Mouse (Mus musculus): ENCODE data around the gene Gucy2d. TPM values are rescaled to one million over a fixed set of nuclear protein-coding genes. Genes with fewer than 3 reads are reported as not detected.

The Gucy2d gene
- polyA plus RNA-seq, 1 experiment = not detected

DNA sequence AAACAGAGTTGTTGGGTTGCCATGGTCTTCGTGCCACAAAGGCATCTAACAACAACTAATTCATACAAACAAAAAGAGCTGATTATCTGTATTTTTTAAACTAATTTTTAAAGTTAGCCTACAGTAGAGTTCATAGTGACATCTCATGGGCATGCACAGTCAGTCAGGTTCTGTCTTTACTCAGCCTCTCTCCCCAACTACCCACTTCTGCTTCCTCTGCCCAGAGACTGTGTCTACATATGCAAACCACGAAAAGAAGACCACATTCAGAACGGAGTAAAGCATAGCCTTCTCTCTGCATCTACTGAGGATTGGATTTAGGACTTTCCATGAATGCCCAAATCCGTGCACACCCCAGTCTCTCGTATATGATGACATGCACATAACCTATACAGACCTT, 32.6 kb upstream of the Gucy2d start:
- no peak for DNase-seq (ENCODE audit: low read depth in 1 of 2, low spot score in 2 of 2)
- Histone ChIP-seq H3K27me3 (ENCODE audit: control insufficient read depth, insufficient read depth, low read length) (no peaks in the 10 kb centered on the region), H3K4me1 (ENCODE audit: control insufficient read depth, insufficient read depth, insufficient read length) (no peaks in the 10 kb centered on the region), H3K36me3 (ENCODE audit: control insufficient read depth, insufficient read depth, low read length) (no peaks in the 10 kb centered on the region), H3K27ac (ENCODE audit: insufficient read depth, low read length) (no peak overlapping the region), H3K4me3 (ENCODE audit: extremely low read depth, insufficient read depth, insufficient read length) (no peak overlapping the region)
- WGBS = 39% methylated on average over 5 of the region's 5 CpGs
- TF ChIP-seq CTCF (IDR thresholded peaks at IDR 0.05; ENCODE audit: extremely low read depth, insufficient read depth, insufficient read length, insufficient replicate concordance) (no peak), POLR2A (IDR thresholded peaks at IDR 0.05; ENCODE audit: low read depth, low read length) (no peak)

DNA sequence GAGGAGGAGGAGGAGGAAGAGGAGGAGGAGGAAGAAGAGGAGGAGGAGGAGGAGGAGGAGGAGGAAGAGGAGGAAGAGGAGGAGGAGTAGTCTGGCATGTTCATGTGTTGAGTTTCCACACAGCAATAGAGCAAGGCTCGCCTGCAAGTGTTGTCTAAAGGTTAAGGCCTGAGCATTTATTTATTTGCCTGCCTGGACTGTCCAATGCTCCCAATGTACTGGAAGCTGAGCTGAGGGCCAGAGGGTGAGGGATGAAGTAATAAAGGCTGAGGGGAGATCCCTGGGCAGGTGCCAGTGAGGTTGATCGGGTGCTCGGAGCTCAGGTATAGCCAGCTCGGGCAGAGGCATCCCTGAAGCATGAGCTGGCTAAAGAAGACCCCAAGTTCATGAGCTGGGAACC, 27.1 kb upstream of the Gucy2d start:
- no peak for DNase-seq (ENCODE audit: low read depth in 1 of 2, low spot score in 2 of 2)
- H3K27me3 ChIP-seq (ENCODE audit: control insufficient read depth, insufficient read depth, low read length) = no peaks in the 10 kb centered on the region
- no peaks in the 10 kb centered on the region for H3K36me3 ChIP-seq (ENCODE audit: control insufficient read depth, insufficient read depth, low read length)
- no peak for TF ChIP-seq POLR2A (IDR thresholded peaks at IDR 0.05; ENCODE audit: low read depth, low read length)
- TF ChIP-seq CTCF (IDR thresholded peaks at IDR 0.05; ENCODE audit: extremely low read depth, insufficient read depth, insufficient read length, insufficient replicate concordance) = no peak
- no peak overlapping the region for H3K4me3 ChIP-seq (ENCODE audit: extremely low read depth, insufficient read depth, insufficient read length)
- WGBS = 85% methylated on average over 4 of the region's 4 CpGs
- H3K4me1 ChIP-seq (ENCODE audit: control insufficient read depth, insufficient read depth, insufficient read length) = no peaks in the 10 kb centered on the region
- H3K27ac ChIP-seq (ENCODE audit: insufficient read depth, low read length) = no peak overlapping the region

DNA sequence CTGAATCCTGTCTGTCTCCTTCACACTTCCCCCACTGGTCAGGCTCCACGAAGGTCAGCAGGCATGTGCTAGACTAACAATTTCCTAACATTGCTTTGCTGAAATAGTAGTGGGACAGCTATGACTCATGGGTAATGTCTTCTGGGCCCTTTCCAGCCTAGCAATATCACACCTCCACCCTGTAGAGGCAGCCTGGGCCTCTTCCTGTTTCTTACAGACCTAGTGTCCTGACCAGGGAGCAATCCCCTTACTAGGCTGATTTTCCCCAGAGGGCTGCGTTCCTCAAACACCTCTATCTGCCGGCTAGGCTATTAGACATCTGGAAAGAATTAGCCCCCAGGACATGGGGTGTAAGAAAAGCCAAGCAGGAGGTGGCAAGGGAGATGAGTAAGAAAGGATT, 24.7 kb upstream of the Gucy2d start:
- H3K4me1 ChIP-seq (ENCODE audit: control insufficient read depth, insufficient read depth, insufficient read length) = no peaks in the 10 kb centered on the region
- H3K4me3 ChIP-seq (ENCODE audit: extremely low read depth, insufficient read depth, insufficient read length) = no peak overlapping the region
- TF ChIP-seq CTCF (IDR thresholded peaks at IDR 0.05; ENCODE audit: extremely low read depth, insufficient read depth, insufficient read length, insufficient replicate concordance) (no peak), POLR2A (IDR thresholded peaks at IDR 0.05; ENCODE audit: low read depth, low read length) (no peak)
- no peaks in the 10 kb centered on the region for H3K36me3 ChIP-seq (ENCODE audit: control insufficient read depth, insufficient read depth, low read length)
- 26% methylated on average over 3 of the region's 3 CpGs for WGBS
- no peaks in the 10 kb centered on the region for H3K27me3 ChIP-seq (ENCODE audit: control insufficient read depth, insufficient read depth, low read length)
- no peak for DNase-seq (ENCODE audit: low read depth in 1 of 2, low spot score in 2 of 2)
- no peak overlapping the region for H3K27ac ChIP-seq (ENCODE audit: insufficient read depth, low read length)

DNA sequence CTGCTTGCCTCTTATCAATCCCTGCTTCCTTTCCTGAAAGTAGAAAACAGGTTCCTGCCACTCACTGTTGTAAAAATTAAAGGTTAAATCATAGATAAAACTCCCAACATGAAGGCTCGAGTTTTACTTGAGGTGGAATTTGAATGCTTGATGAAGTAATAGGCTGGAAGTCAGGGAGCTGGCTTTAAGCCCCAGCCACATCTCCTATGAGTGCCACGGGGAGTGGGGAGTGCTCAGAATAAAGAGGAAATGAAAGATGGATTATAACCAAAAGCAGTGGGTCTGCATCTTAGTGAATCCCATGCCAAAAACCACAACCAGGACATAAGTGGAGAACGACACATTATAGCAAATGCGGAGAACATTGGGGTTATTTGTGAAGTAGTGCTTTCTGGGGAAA, 24.2 kb upstream of the Gucy2d start:
- no peak for DNase-seq (ENCODE audit: low read depth in 1 of 2, low spot score in 2 of 2)
- WGBS = 58% methylated on average over 4 of the region's 4 CpGs
- H3K4me3 ChIP-seq (ENCODE audit: extremely low read depth, insufficient read depth, insufficient read length) = no peak overlapping the region
- H3K27me3 ChIP-seq (ENCODE audit: control insufficient read depth, insufficient read depth, low read length) = no peaks in the 10 kb centered on the region
- TF ChIP-seq CTCF (IDR thresholded peaks at IDR 0.05; ENCODE audit: extremely low read depth, insufficient read depth, insufficient read length, insufficient replicate concordance) (no peak), POLR2A (IDR thresholded peaks at IDR 0.05; ENCODE audit: low read depth, low read length) (no peak)
- H3K36me3 ChIP-seq (ENCODE audit: control insufficient read depth, insufficient read depth, low read length) = no peaks in the 10 kb centered on the region
- no peak overlapping the region for H3K27ac ChIP-seq (ENCODE audit: insufficient read depth, low read length)
- no peaks in the 10 kb centered on the region for H3K4me1 ChIP-seq (ENCODE audit: control insufficient read depth, insufficient read depth, insufficient read length)

DNA sequence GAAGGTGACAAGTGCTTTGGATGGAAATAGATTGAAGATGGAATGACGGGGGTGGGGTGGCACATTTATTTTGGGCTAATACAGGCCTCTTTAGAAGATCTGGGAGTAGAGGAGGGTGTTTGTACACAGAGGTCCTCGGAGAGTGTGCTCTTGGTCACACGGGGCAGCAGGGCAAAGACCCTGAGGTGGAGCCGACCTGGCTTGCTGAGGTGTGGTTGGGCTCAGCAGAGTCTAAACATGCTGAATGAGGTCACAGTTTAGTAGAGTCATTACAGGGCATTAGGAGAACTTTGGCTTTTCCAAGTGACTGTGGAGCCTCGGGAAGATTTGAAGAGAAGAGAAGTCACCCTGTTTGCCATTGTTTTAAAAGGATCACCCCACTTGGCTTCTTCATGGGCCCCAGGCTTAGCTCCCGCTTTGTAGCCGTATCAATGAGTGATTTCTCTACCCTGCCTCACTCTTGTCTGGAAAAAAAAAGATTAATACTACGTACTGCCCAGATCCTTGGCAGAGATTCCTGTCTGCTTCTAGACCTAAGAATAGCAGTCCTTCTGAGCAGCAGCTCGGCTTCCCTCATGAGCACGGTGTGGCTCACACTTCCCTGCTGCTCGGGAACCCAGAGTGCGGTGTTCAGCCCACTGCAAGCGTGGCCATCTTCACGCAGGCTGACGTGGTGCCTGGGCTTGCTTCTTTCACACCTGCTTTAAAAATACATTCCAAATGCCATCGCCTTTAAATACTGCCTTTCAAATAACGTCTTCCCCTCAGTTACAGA, 22.0 kb upstream of the Gucy2d start:
- no peaks in the 10 kb centered on the region for H3K27me3 ChIP-seq (ENCODE audit: control insufficient read depth, insufficient read depth, low read length)
- no peak overlapping the region for H3K27ac ChIP-seq (ENCODE audit: insufficient read depth, low read length)
- no peak overlapping the region for H3K4me3 ChIP-seq (ENCODE audit: extremely low read depth, insufficient read depth, insufficient read length)
- no peaks in the 10 kb centered on the region for H3K36me3 ChIP-seq (ENCODE audit: control insufficient read depth, insufficient read depth, low read length)
- H3K4me1 ChIP-seq (ENCODE audit: control insufficient read depth, insufficient read depth, insufficient read length) = no peaks in the 10 kb centered on the region
- DNase-seq (ENCODE audit: low read depth in 1 of 2, low spot score in 2 of 2) = no peak
- 84% methylated on average over 17 of the region's 17 CpGs for WGBS
- no peak for TF ChIP-seq CTCF (IDR thresholded peaks at IDR 0.05; ENCODE audit: extremely low read depth, insufficient read depth, insufficient read length, insufficient replicate concordance)
- TF ChIP-seq POLR2A (IDR thresholded peaks at IDR 0.05; ENCODE audit: low read depth, low read length) = no peak

DNA sequence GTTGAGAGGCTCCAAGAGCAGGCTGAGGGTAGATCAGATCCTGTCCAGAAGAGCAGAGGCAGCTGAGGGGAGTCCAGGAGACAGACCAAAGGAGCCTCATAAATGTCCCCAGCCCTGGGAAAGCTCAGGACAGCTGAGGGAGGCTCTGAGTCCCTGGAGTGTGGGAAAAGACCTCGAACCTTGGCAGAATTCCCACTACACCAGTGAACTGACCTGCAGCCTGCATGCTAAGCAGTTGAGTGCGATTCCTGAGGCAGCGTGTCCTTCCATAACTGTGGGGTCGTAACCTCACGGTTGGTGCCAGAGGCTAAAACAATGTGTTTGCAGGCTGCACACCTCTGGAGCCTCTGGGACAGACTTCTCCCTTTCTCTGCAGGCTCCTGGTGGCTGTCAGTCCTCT, 20.9 kb upstream of the Gucy2d start:
- DNase-seq (ENCODE audit: low read depth in 1 of 2, low spot score in 2 of 2) = no peak
- Histone ChIP-seq H3K4me3 (ENCODE audit: extremely low read depth, insufficient read depth, insufficient read length) (no peak overlapping the region), H3K27me3 (ENCODE audit: control insufficient read depth, insufficient read depth, low read length) (no peaks in the 10 kb centered on the region), H3K36me3 (ENCODE audit: control insufficient read depth, insufficient read depth, low read length) (no peaks in the 10 kb centered on the region), H3K4me1 (ENCODE audit: control insufficient read depth, insufficient read depth, insufficient read length) (no peaks in the 10 kb centered on the region), H3K27ac (ENCODE audit: insufficient read depth, low read length) (no peak overlapping the region)
- whole genome bisulfite sequencing = 76% methylated on average over 5 of the region's 5 CpGs
- no peak for TF ChIP-seq POLR2A (IDR thresholded peaks at IDR 0.05; ENCODE audit: low read depth, low read length)
- no peak for TF ChIP-seq CTCF (IDR thresholded peaks at IDR 0.05; ENCODE audit: extremely low read depth, insufficient read depth, insufficient read length, insufficient replicate concordance)

DNA sequence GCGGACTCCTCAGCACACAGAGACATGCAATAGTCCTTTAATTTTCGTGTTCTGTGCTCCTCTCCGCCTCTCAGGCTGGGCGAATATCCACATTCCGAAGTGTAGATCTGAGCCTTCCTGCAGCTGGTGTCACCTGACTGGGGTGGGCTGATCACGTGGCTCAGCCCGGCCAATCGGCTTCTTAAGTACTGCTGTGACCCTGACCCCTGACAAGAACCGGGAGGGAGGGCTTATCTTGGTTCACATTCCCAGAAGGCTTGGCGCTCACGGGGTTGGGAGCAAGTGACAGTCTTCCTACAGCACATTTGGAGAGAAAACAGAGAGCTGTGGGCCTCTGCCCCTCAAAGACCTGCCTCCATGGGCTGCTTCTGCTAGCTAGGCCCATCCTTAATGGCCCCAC, 16.7 kb upstream of the Gucy2d start:
- WGBS = 90% methylated on average over 11 of the region's 11 CpGs

More for the DNA sequence above, 16.7 kb upstream of the Gucy2d start:
- H3K4me3 ChIP-seq (ENCODE audit: extremely low read depth, insufficient read depth, insufficient read length) = no peak overlapping the region
- no peak for TF ChIP-seq POLR2A (IDR thresholded peaks at IDR 0.05; ENCODE audit: low read depth, low read length)
- H3K36me3 ChIP-seq (ENCODE audit: control insufficient read depth, insufficient read depth, low read length) = no peaks in the 10 kb centered on the region
- no peaks in the 10 kb centered on the region for H3K4me1 ChIP-seq (ENCODE audit: control insufficient read depth, insufficient read depth, insufficient read length)
- no peaks in the 10 kb centered on the region for H3K27me3 ChIP-seq (ENCODE audit: control insufficient read depth, insufficient read depth, low read length)
- no peak for DNase-seq (ENCODE audit: low read depth in 1 of 2, low spot score in 2 of 2)
- no peak overlapping the region for H3K27ac ChIP-seq (ENCODE audit: insufficient read depth, low read length)

Measured in spleen, adult 2 months (tissue).